Mouse (Mus musculus) CH12.LX (cell line): ENCODE results near the gene Tpi1. TPM values are rescaled to one million over a fixed set of nuclear protein-coding genes. Genes with fewer than 3 reads are reported as not detected.

Experiments
- DNase-seq: peaks from one replicate; pipeline ENCODE4 v3.0.0-alpha.2; 2013; ENCODE audit errors: extremely low read depth
- H3K27ac ChIP-seq: 2 replicates; pipeline ENCODE4 v1.5.1; 2012; ENCODE audit warnings: low read depth, mild to moderate bottlenecking, control low read depth, moderate library complexity; ENCODE audit not compliant: insufficient read depth
- H3K27me3 ChIP-seq: replicated peaks from 2 replicates; pipeline ENCODE3; 2012; ENCODE audit warnings: inconsistent platforms
- H3K36me3 ChIP-seq, 2 experiments: replicated peaks in 1 of 2; 2 replicates each; pipeline versions ENCODE3 to v1.6.1; 2012; ENCODE audit warnings: inconsistent platforms in 1 of 2, low read length in 1 of 2, mild to moderate bottlenecking in 1 of 2, mixed read lengths in 1 of 2, moderate library complexity in 1 of 2; ENCODE audit not compliant: control insufficient read depth in 1 of 2, insufficient read depth in 1 of 2
- H3K4me1 ChIP-seq, 2 experiments: 2 replicates each; pipeline ENCODE4 v1.6.1; 2012; ENCODE audit warnings: inconsistent platforms in 1 of 2, moderate library complexity in 1 of 2; ENCODE audit not compliant: insufficient read depth in 2 of 2, control insufficient read depth in 1 of 2
- H3K4me2 ChIP-seq: 2 replicates; pipeline ENCODE4 v1.6.1; 2012; ENCODE audit warnings: low read depth, mild to moderate bottlenecking, control low read depth; ENCODE audit not compliant: poor library complexity, insufficient read depth, severe bottlenecking
- H3K4me3 ChIP-seq, 3 experiments: fragments of 150-350 bp in 1 of 3; sonication (generic) in 1 of 3; replicated peaks in 1 of 3; 2 replicates each; pipeline versions ENCODE3 to v1.5.1; 2011 to 2012; ENCODE audit warnings: low read depth in 2 of 3, low read length in 2 of 3, mild to moderate bottlenecking in 2 of 3, moderate library complexity in 2 of 3, control low read depth in 1 of 3, improper control_type of control experiment in 1 of 3, inconsistent platforms in 1 of 3, mixed read lengths in 1 of 3; ENCODE audit not compliant: poor library complexity in 1 of 3
- H3K79me2 ChIP-seq: replicated peaks from 2 replicates; pipeline ENCODE4 v1.6.1; 2012; ENCODE audit warnings: mild to moderate bottlenecking, moderate library complexity; ENCODE audit not compliant: control insufficient read depth, poor library complexity, insufficient read depth, severe bottlenecking; ENCODE audit errors: extremely low read depth
- H3K9ac ChIP-seq: 2 replicates; pipeline ENCODE4 v1.6.1; 2012; ENCODE audit warnings: low read depth, mild to moderate bottlenecking, control low read depth, moderate library complexity; ENCODE audit not compliant: insufficient read depth
- H3K9me3 ChIP-seq: replicated peaks from 2 replicates; pipeline ENCODE3; 2012; ENCODE audit warnings: low read length, inconsistent platforms, mixed read lengths
- BHLHE40 ChIP-seq: IDR thresholded peaks from 2 replicates; pipeline ENCODE4 v1.6.1; 2011; ENCODE audit warnings: mild to moderate bottlenecking, low read depth, low read length, improper control_type of control experiment
- CHD1 ChIP-seq: IDR thresholded peaks from 2 replicates; pipeline ENCODE4 v1.6.1; 2012; ENCODE audit warnings: low read depth, low read length, improper control_type of control experiment, inconsistent platforms
- CHD2 ChIP-seq: IDR thresholded peaks from 2 replicates; pipeline ENCODE4 v1.6.1; 2011; ENCODE audit warnings: low read length, improper control_type of control experiment
- CTCF ChIP-seq, 2 experiments: IDR thresholded peaks in 1 of 2; conservative IDR thresholded peaks in 1 of 2; 2 replicates each; pipeline ENCODE4 v1.5.1; 2011 to 2012; ENCODE audit warnings: low read depth in 2 of 2, low read length in 2 of 2, improper control_type of control experiment in 1 of 2, inconsistent platforms in 1 of 2, mild to moderate bottlenecking in 1 of 2, moderate library complexity in 1 of 2
- ELF1 ChIP-seq: IDR thresholded peaks from 2 replicates; pipeline ENCODE4 v1.6.1; 2014; ENCODE audit warnings: low read depth, mild to moderate bottlenecking, inconsistent platforms, low read length, improper control_type of control experiment
- EP300 ChIP-seq: IDR thresholded peaks from 2 replicates; pipeline ENCODE4 v1.6.1; 2011; ENCODE audit warnings: low read length, improper control_type of control experiment
- GABPA ChIP-seq: IDR thresholded peaks from 2 replicates; pipeline ENCODE4 v1.6.1; 2012; ENCODE audit warnings: low read depth, low read length, improper control_type of control experiment, inconsistent platforms; ENCODE audit not compliant: insufficient replicate concordance
- HCFC1 ChIP-seq: IDR thresholded peaks from 2 replicates; pipeline ENCODE4 v1.6.1; 2012; ENCODE audit warnings: low read depth, mild to moderate bottlenecking, inconsistent platforms, low read length, improper control_type of control experiment
- IRF4 ChIP-seq: IDR thresholded peaks from 2 replicates; pipeline ENCODE4 v1.6.1; 2014; ENCODE audit warnings: low read depth, mild to moderate bottlenecking, inconsistent platforms, low read length, improper control_type of control experiment
- JUN ChIP-seq: IDR thresholded peaks from 2 replicates; pipeline ENCODE4 v1.6.1; 2011; ENCODE audit warnings: low read depth, mild to moderate bottlenecking, low read length, improper control_type of control experiment, moderate library complexity; ENCODE audit not compliant: insufficient read depth
- KAT2A ChIP-seq: IDR thresholded peaks from 2 replicates; pipeline ENCODE4 v1.6.1; 2012; ENCODE audit warnings: low read length, improper control_type of control experiment, inconsistent platforms; ENCODE audit not compliant: insufficient replicate concordance
- MAFK ChIP-seq: IDR thresholded peaks from 2 replicates; pipeline ENCODE4 v1.6.1; 2011; ENCODE audit warnings: low read length, improper control_type of control experiment; ENCODE audit not compliant: insufficient replicate concordance
- MAX ChIP-seq: IDR thresholded peaks from 2 replicates; pipeline ENCODE4 v1.6.1; 2011; ENCODE audit warnings: low read length, improper control_type of control experiment
- MAZ ChIP-seq: IDR thresholded peaks from 2 replicates; pipeline ENCODE4 v1.6.1; 2012; ENCODE audit warnings: low read depth, mild to moderate bottlenecking, inconsistent platforms, low read length, improper control_type of control experiment, moderate library complexity
- MXI1 ChIP-seq: IDR thresholded peaks from 2 replicates; pipeline ENCODE4 v1.6.1; 2011; ENCODE audit warnings: mild to moderate bottlenecking, low read depth, low read length, improper control_type of control experiment
- MYC ChIP-seq: IDR thresholded peaks from 2 replicates; pipeline ENCODE4 v1.6.1; 2011; ENCODE audit warnings: low read depth, mild to moderate bottlenecking, improper control_type of control experiment, low read length
- NELFE ChIP-seq: IDR thresholded peaks from 2 replicates; pipeline ENCODE4 v1.6.1; 2011; ENCODE audit warnings: low read depth, low read length, improper control_type of control experiment
- NRF1 ChIP-seq: IDR thresholded peaks from 2 replicates; pipeline ENCODE4 v1.6.1; 2014; ENCODE audit warnings: low read depth, mild to moderate bottlenecking, inconsistent platforms, low read length, improper control_type of control experiment, moderate library complexity
- PAX5 ChIP-seq: IDR thresholded peaks from 2 replicates; pipeline ENCODE4 v1.6.1; 2012; ENCODE audit warnings: low read length, inconsistent platforms, mixed read lengths
- POLR2A ChIP-seq: IDR thresholded peaks from 2 replicates; pipeline ENCODE4 v1.6.1; 2011; ENCODE audit warnings: low read depth, mild to moderate bottlenecking, improper control_type of control experiment, low read length
- POLR2AphosphoS2 ChIP-seq: IDR thresholded peaks from 2 replicates; pipeline ENCODE4 v1.6.1; 2011; ENCODE audit warnings: low read depth, low read length, improper control_type of control experiment
- RAD21 ChIP-seq: IDR thresholded peaks from 2 replicates; pipeline ENCODE4 v1.6.1; 2011; ENCODE audit warnings: low read depth, mild to moderate bottlenecking, low read length, improper control_type of control experiment, moderate library complexity
- RCOR1 ChIP-seq: conservative IDR thresholded peaks from 2 replicates; pipeline ENCODE4 v1.6.1; 2012; ENCODE audit warnings: low read depth, mild to moderate bottlenecking, inconsistent platforms, low read length, improper control_type of control experiment
- SIN3A ChIP-seq: IDR thresholded peaks from 2 replicates; pipeline ENCODE4 v1.6.1; 2012; ENCODE audit warnings: low read length, improper control_type of control experiment, inconsistent platforms
- SMC3 ChIP-seq: IDR thresholded peaks from 2 replicates; pipeline ENCODE4 v1.6.1; 2011; ENCODE audit warnings: low read depth, low read length, improper control_type of control experiment
- TBP ChIP-seq: conservative IDR thresholded peaks from 2 replicates; pipeline ENCODE4 v1.6.1; 2011; ENCODE audit warnings: low read depth, low read length, improper control_type of control experiment
- TCF12 ChIP-seq: IDR thresholded peaks from 2 replicates; pipeline ENCODE4 v1.6.1; 2014; ENCODE audit warnings: low read depth, mild to moderate bottlenecking, inconsistent platforms, low read length, improper control_type of control experiment
- UBTF ChIP-seq: IDR thresholded peaks from 2 replicates; pipeline ENCODE4 v1.6.1; 2012; ENCODE audit warnings: low read depth, mild to moderate bottlenecking, inconsistent platforms, low read length, improper control_type of control experiment, moderate library complexity
- USF1 ChIP-seq: IDR thresholded peaks from 2 replicates; pipeline ENCODE4 v1.6.1; 2014; ENCODE audit warnings: low read depth, mild to moderate bottlenecking, inconsistent platforms, low read length, improper control_type of control experiment
- USF2 ChIP-seq: conservative IDR thresholded peaks from 2 replicates; pipeline ENCODE4 v1.6.1; 2011; ENCODE audit warnings: low read depth, low read length, improper control_type of control experiment
- ZKSCAN1 ChIP-seq: IDR thresholded peaks from 2 replicates; pipeline ENCODE4 v1.6.1; 2012; ENCODE audit warnings: low read depth, inconsistent platforms, low read length, improper control_type of control experiment, borderline replicate concordance
- ZMIZ1 ChIP-seq: IDR thresholded peaks from 2 replicates; pipeline ENCODE4 v1.6.1; 2012; ENCODE audit warnings: low read depth, mild to moderate bottlenecking, inconsistent platforms, low read length, improper control_type of control experiment
- ZNF384 ChIP-seq: IDR thresholded peaks from 2 replicates; pipeline ENCODE4 v1.6.1; 2012; ENCODE audit warnings: low read depth, low read length, improper control_type of control experiment, inconsistent platforms
- dilution Hi-C: fragments of 300-500 bp; cut with MboI; formaldehyde crosslinking; loops from 2 replicates; pipeline ENCODE4 v1.14.3; 2020; ENCODE audit warnings: low sequenced_read_pairs; ENCODE audit not compliant: extremely low pct_unique_long_range_greater_than_20kb, extremely low pct_ligation_motif_present
- in situ Hi-C: fragments of 300-500 bp; cut with MboI; formaldehyde crosslinking; loops from 3 replicates; pipeline ENCODE4 v1.14.3; 2019; ENCODE audit warnings: low sequenced_read_pairs, low pct_ligation_motif_present, low pct_unique_long_range_greater_than_20kb, mixed read lengths
- polyA plus RNA-seq: library from polyadenylated mRNA; unstranded; fragments of >175 nt; gene quantifications from 2 replicates; pipeline ENCODE4 v1.2.1, GENCODE M21; 2012; ENCODE audit warnings: low read depth; ENCODE audit not compliant: insufficient read length
- total RNA-seq, 2 experiments: library from RNA; depleted of rRNA; stranded (reverse); fragments of 300-350 nt in 1 of 2; fragments of >200 nt in 1 of 2; gene quantifications; 2 replicates each; pipeline ENCODE4 v1.2.3; 2012 to 2014

Tpi1 gene
- total and polyA plus RNA-seq, 3 experiments, result 758 to 1,645 (median 1,303) TPM

DNA sequence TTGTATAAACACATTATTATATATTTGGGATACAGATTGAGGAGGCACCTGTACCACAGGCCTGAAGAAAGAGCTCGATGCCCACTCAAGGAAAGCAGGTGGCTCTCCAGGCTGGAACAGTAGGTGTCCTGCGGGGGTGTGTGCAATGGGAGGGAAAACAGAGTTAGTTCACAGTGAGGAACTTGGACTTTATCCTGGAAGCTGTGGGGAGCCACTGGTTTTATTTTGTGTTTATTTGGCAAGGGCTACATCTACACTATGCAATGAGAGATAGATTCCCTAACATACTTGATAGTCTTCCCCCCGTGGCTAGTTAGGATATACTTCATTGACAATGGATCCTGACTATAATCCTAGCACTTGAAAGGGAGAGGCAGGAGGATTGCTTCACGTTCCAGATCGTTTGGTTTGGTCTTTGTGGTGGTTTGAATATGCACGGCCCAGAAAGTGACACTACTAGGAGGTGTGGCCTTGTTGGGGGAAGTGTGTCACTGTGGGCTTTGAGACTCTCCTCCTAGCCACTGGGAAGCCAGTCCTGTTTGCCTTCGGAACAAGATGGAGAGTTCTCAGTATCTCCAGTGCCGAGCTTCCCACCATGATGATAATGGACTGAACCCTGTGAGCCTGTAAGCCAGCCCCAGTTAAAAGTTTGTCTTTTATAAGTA is 27.2 kb downstream of the Tpi1 start (continued):
- TF ChIP-seq MAFK, result no peak
- no peak for TF ChIP-seq NRF1
- peak; percentile 85 for TF ChIP-seq TBP
- TF ChIP-seq USF1, result no peak
- TF ChIP-seq MAX, result no peak
- TF ChIP-seq CHD1, result no peak

DNA sequence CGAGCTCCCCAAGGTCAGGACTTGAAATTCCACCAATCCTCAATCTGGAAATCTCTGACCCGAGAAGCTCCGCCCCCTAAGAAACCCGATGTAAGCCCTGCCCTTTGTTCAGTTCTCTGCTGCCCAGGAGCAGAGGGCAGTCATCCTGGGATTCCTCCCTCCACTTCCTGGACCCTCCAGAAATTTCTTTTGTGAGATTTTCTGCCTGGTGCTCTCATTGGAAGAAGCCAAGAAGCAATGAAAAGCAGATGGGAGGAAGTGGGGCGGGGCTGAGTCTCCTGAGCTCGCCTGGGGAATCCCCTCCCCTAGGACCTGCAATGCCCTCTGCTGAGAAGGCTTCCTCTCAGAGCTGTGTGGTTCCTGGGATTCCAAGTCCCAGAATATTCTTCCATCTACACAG is 31.7 kb downstream of the Tpi1 start:
- Histone ChIP-seq H3K4me3 (peak overlapping the region; percentile 31 to 53 (median 52)), H3K9ac (peak overlapping the region; percentile 32; the same call in 1 of the 2 replicates), H3K27me3 (peaks cover 9% of the 10 kb centered on the region), H3K9me3 (no peaks in the 10 kb centered on the region), H3K36me3 (no peaks in the 10 kb centered on the region), H3K27ac (no peak overlapping the region), H3K79me2 (no peaks in the 10 kb centered on the region), H3K4me2 (peak overlapping the region; percentile 46), H3K4me1 (peaks cover 9 to 16% of the 10 kb centered on the region in 2 experiments; a peak in 3 of 4 replicates)
- dilution Hi-C loops (no loop called here), in situ Hi-C loops (no loop called here)
- no peak for TF ChIP-seq KAT2A
- 0 out of 2 replicates have a peak, but pooled peaks have one; percentile 28 for TF ChIP-seq MYC
- no peak for TF ChIP-seq MAFK
- TF ChIP-seq TCF12, result peak; percentile 79
- TF ChIP-seq PAX5, result no peak
- peak; percentile 58; the same call in 1 of the 2 replicates for TF ChIP-seq SIN3A
- TF ChIP-seq CHD1, result peak; percentile 41; the same call in 1 of the 2 replicates
- TF ChIP-seq POLR2A, result peak; percentile 72
- TF ChIP-seq ELF1, result peak; percentile 78
- TF ChIP-seq MAZ, result peak; percentile 81
- peak; percentile 52; the same call in 1 of the 2 replicates for TF ChIP-seq IRF4
- peak; percentile 58 for TF ChIP-seq HCFC1
- 0 out of 2 replicates have a peak, but pooled peaks have one; percentile 39 for TF ChIP-seq MAX
- TF ChIP-seq NRF1, result no peak
- TF ChIP-seq MXI1, result peak; percentile 54; the same call in 1 of the 2 replicates
- TF ChIP-seq ZKSCAN1, result no peak
- TF ChIP-seq UBTF, result no peak
- peak; percentile 53; the same call in 1 of the 2 replicates for TF ChIP-seq RCOR1
- TF ChIP-seq ZMIZ1, result 0 out of 2 replicates have a peak, but pooled peaks have one; percentile 48
- TF ChIP-seq JUN, result no peak
- no peak for TF ChIP-seq CHD2
- TF ChIP-seq GABPA, result no peak
- TF ChIP-seq ZNF384, result no peak
- TF ChIP-seq CTCF (conservative IDR thresholded peaks at IDR 0.05 in 1 of 2, IDR thresholded peaks at IDR 0.05 in 1 of 2; ENCODE audit: low read depth in 2 of 2, low read length in 2 of 2), result no peak
- no peak; the same call in 1 of the 2 replicates for TF ChIP-seq POLR2AphosphoS2
- TF ChIP-seq TBP, result peak; percentile 69
- TF ChIP-seq USF1, result no peak
- TF ChIP-seq BHLHE40, result peak; percentile 54
- peak; percentile 43; the same call in 1 of the 2 replicates for TF ChIP-seq EP300
- no peak for TF ChIP-seq RAD21
- no peak for TF ChIP-seq SMC3
- peak; percentile 78 for TF ChIP-seq NELFE
- TF ChIP-seq USF2, result no peak
- DNase-seq, result peak; percentile 76
